Mouse (Mus musculus) CD8-positive naive resting alpha-beta T cell, adult 2 months (primary cell): ENCODE measurements around the gene Kcnj10.

Experiments
- DNase-seq, 2 experiments: peaks; one replicate each; pipeline ENCODE4 v3.0.0; 2022; ENCODE audit warnings: low read depth in 2 of 2, low spot score in 2 of 2

The Kcnj10 gene

DNA sequence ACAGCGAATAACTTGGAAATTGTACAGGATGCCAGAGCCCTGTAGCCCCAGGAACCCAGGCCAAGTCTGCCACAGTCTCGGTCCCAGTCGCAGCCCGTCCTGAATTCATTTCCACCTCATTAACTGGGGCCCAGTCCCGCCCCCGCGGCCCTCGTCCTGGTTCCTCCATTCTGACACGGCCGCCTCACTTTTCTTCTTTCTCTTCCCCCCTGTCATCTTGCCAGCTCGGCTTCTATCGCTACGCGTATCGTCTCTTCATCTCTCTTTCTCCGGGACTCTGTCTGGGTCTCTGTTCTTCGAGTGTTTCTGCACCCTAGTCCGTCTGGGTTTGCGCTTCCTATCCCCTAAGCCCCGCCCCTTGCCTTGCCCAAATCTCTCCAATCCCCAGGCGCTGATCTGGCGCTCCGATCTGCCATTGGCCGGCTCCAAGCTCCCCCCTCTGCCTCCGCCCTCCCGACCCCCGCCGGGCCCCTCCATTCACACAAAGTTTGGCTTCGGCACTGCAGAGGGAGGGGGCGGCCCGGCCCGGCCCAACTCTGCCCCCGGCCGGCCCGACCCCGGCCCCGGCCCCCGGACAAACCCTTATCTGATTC lies at the start of gene Kcnj10:
TSS of gene Kcnj10 (plus strand) at position 482 of the 593 bp plus-strand sequence.
- peak; percentile 27 to 53 for DNase-seq

DNA sequence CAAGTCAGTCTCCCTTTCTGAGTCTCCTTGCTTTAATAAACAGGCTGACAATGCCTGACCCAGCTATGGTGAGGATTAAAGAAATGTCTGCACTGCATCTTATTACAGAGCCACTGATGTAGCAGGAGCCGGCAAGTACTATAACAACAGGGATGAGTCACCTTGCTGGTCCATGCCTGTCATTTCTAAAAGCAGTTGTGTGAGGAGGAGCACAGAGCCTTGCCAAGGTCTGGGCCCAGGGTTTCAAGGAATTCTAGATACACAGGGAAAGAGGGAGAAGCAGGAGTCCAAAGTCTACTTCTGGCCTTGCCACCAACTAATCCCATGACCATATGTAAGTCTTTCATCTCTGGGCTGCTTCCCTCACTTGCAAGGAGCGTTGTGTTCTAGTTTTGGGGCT lies 48.1 kb upstream of the Kcnj10 start:
- no peak for DNase-seq

DNA sequence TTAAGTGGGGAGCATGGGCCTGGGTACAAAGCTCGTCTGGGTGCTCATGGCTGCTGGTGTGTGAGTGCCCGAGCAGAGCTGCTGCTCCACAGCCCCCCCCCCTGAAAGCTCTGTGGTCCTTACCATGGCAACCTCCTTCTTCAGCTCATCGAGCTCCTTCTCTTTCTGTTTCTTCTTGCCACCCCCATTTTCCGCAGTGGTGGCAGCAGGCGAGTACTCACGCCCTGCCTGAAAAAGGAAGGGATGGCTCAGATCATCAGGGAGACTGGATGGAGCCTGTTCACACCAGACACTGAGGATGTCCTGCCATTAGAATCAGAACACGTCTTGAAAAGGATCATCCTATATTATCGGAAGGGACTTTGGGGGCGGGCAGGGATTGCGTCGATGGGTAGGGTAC lies 47.6 kb upstream of the Kcnj10 start:
- no peak for DNase-seq

DNA sequence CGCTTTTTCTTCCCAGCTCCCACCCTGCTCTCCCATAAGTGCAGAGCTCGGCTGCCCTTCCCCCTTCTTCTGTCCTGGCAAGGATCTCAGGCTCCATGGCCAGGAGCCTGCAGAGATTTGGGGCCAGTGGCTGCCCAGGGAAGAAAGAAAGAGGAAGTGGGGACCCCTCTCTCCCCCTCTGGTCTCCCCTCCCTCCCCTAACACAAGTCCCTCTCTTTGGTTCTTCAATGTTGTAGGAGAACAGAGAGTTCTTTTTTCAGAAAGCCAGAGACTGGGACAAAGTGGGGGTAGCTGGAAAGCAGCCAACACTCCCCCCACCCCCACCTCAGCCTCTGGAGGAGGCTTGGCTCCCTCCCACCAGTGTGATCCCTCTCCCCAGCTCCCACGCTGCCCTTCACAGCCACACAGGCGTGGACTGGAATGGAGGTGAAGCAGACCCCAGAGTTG lies 45.2 kb upstream of the Kcnj10 start:
- no peak for DNase-seq

DNA sequence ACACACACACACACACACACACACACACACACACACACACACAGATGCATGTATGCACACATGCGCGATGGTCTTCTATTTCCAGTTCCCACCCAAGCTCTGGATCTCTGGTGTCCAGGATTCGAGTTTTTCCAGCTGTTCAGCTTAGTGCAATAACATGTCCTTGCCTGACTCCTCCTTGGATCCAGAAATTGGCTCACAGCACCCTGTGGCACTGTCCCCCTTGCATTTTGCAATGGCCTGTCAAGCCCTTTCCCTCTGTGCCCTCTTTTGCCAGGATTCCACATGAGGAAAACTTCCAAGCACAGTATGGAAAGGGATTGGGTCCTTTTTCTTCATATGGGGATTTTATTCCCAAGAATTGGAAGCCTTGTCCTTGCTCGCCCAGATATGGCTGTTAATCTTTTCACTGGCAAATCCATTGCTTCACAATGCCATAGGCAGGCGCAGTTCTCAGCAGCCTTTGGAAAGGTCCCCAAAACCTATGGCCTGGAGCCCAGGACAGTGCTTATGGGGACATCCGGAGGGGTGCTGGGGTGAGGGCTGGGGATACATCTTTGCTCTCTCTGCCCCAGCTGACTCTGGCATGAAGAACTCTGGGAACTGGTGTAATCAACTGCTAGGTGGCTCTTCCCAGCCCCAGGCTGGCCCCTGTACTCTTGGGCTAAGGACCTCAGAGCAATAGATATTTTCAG lies 44.0 kb upstream of the Kcnj10 start:
- DNase-seq, result no peak

DNA sequence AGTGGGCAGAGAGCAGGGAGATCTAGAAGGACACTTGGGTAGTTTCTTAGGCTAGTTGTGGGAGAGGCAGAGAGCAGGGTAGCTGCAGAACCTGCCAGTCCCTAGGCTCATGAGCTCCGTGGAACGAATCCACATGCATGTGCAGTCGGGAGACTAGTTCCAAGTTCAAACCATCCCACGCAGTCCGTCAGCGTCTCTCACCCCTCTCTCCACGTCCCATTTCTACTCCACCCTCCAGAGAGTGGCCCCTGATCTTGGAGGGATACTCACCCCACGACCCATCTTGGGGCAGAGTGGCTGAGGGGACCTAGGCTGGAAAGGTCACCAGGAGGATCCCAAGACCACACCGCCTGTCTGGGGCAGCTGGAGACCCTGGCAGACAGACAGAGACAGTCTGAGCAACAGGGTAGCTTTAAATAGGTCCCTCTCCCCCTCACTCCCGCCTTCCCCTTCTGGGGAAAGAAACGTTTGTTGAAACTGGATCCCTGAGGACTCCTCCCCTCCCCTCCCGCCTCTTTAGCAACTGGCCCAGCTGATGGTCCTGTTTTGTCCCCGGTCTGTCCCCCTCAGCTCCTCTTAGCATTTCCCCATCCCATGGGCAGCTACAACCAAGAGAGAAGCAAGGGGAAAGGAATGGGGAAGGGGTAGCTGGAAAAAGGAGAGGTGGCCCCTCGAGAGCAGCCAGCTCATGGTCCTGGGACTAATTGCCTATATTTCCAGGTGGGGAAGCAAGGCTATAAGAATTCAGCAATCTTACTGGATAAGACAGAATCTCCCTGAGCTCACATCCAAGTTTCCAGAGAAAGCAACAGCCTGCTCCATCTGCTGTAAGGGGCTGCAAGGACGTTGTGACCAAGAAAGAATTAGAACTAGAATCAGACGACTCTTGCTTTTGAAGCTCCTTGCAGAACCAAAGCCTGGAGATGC lies 43.1 kb upstream of the Kcnj10 start, which contains the start of gene Atp1a2:
TSS of gene Atp1a2 (minus strand) at position 454 of the 927 bp plus-strand sequence.
- no peak for DNase-seq

DNA sequence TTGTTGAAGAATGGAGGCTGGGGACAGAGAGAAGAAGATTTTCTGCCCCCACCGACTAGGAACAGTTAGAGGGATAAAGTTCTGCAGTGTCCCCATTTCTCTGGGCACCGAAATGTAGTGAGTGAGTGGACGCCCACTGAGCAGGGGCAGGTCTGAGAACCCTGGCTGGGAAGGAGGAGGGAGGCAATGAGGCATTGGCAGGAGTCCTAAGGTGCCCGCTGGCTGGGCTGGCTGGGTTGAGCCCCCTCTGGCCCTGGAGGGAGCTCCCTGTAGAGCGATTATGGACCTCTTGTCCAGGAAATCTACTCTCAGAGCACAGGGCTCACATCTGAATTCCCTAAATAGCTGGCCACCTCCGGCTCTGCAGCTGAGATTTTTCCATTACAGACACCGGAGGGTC lies 41.5 kb upstream of the Kcnj10 start:
- DNase-seq, result no peak

DNA sequence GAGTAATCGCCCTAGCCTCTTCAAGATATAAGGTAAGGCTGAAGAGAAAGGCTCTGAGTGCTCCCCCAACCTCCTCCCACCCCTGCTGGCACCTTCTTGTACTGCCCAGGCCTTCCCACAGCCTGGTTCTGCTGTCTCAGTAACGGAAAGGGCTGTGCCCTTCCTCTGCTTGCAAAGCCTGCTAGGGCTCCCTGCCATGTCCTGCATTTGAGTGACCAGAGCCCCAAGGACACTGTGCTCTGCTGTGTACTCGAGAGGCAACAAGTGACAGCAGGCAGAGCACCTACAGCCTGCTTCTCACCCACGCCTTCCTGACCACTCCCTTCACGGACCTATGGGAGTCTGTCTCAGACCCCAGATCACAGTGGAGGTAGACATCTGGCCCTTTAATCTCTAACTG lies 40.8 kb upstream of the Kcnj10 start:
- no peak for DNase-seq

DNA sequence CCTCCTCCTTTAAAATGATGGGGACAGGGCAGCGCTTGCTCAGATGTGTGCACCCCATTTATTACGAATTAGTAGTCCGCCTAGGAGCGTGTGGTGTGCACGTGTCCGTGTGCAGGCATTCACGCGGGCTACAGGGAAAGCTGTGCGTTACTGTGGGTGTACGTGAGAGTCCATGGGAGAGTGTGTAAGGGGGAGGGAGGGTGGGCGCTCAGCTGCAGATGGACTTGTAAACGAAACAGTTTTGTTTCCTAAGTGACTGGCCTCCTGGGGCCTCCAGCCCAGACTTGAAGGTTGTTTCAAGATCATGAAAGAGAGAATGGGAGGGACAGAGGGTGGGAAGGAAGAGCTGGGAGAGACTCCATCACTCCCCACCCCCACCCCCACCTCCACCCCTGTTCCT lies 39.8 kb upstream of the Kcnj10 start:
- DNase-seq, result no peak

DNA sequence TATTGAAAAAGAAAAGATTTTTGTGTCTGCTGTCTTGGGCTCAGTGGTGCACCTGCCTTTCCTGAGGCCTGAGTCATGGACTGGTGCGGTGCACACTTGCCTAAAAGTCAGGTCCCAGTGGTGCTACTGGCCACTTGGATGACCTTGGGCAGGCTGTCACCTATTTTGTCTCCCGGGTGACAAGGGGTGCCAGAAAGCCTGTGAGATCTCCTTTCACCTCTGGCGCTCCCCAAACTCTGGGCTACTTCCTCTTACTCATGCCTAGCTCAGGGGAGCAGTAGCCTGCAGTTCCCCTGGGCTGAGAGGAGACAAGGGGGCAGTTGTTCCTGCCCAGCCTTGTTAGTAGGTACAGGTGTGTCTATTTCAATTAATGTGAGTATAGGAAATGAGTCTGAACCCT lies 38.7 kb upstream of the Kcnj10 start:
- DNase-seq, result no peak

DNA sequence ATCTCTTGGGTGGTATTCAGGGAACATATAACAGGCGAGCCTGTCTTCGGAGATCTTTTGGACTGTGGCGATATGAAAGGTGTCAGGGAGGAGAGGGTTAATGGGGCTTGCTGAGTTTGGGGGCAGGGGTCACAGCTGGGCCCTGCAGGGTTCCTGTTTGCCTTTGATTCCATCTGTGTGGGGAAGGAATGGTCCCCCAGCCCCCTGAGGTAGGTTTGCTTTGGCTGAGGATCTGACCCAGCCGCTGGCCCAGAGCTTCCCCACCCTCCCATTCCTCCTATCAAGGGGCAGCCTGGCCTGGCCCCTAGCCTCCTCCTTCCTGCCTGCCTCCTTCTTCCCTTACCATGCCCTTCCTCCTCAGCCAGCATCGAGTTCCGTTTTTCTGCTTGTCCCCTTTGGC lies 38.2 kb upstream of the Kcnj10 start:
- no peak for DNase-seq

DNA sequence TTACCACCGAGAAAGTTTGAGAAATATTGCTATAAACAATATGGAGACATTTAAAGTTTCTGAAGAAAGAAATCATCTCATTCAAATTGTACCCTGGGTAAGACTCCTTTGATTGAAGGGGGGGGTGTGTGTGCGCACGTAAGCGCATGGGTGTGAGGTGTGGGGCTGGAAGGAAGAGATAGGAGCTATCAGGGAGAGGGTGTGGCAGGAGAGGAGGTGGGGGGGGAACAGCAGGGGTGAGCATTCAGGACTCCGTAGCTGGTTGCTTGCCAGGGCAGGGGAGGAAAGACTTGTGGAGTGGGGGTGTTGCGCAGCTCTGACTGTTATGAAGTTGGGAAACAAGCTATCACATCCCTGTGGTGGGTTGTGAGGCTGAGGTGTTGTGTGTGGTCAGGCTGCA lies 36.6 kb upstream of the Kcnj10 start:
- no peak for DNase-seq

DNA sequence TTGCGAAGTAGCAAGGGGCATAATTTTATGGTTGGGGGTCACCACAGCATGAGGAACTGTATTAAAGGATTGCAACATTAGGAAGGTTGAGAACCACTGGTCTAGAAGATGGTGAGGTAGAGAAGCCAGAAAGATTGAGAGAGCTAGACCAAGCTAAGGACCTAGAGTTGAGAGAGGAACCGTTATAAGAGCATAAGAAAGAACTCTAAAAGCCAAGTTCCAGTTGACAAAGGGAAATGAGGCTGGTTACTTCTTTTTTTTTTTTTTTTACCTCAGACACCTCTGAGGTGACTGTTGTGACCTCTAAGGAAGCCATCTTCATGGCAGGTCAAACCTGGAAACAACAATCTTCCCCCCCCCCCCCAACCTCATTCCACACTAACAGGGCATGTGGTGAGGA lies 35.9 kb upstream of the Kcnj10 start:
- DNase-seq, result no peak

DNA sequence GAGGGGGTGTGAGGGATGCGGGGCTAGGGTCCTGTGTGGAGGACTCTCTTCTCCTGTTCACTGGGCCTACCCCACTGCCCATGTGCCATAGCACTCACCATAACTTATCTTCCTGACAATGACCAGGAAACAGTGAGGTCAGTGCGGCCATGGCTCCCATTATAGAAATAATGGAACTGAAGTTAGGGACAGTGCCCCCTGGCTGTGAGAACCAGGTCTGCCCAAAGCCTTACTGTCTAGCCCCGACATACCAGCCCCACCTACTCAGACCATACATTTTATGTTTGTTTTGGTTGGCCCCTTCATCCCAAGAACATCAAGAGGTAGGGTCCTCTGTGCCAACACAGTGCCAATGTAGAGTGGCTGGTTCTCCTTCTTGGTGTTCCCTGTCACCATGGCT lies 35.4 kb upstream of the Kcnj10 start:
- no peak for DNase-seq

DNA sequence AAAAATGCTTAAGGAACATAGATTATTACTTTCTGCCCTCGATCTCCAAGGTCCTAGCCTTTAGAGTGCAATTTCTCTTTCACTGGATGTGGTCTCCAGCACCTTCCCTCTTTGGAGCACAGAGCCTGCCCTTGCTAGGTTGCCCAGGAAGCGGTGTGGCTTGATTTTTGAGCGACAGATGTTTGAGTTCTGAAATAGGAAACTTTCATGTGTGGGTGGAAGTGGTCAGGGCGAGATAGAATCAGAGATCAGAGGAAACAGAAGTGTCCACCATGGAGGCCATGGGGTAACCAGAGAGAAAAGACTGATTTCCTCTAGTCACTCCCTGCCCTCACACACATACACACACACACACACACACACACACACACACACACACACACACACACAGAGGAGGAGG lies 34.8 kb upstream of the Kcnj10 start:
- no peak for DNase-seq

DNA sequence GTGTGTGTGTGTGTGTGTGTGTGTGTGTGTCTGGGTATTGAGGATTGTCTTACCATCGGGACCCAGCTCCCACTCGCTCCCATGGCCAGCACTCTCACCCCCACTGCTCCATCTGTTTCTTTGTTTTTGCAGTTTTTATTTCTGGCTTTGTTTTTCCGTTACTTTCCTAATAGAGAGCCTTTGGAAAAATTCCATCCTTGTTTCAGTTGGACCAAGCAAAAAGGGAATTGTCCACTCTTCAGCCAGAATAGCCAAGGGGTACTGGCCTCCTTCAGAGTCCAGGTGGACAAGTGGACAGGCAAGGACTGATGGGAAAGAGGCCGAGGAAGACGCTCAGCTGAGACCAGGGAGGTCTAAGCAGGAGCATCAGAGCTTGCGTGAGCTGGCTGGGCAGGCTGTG lies 34.1 kb upstream of the Kcnj10 start:
- no peak for DNase-seq

DNA sequence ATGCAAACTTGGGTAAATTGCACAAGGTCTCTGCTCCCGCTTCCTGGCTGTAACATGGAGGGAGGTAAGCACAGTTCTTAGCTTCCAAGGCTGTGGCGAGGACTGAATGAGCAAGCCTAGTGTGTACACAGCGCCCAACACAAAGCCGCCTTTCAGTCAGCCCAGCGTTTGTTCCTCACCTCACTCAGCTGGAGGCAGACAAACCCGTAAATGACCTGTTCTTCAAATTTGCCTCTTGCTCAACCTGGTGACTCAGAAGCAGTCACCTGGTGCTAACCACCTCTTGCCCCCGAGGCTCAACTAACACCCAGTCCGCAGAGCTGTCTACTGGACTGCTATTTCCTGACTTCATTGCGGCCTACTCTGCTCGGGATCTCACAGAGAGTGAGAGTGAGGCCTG lies 33.1 kb upstream of the Kcnj10 start:
- DNase-seq, result no peak

DNA sequence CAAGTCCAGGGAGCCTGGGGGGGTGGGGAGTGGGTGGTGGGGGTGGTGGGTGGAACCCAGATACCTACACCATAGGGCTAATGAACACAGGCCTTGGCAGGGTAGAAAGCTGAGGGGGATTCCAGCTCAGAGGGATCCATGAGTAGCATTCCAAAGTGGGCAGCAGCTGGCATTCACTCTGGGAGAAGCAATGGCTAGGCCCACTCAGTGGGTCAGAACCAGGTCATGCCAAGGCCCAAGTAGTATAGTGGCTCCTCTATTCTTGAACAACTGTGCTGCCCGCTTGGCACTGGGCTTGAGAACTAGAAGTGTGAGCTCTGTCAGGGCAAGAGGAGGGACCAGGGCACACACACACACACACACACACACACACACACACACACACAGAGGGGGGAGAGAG lies 32.6 kb upstream of the Kcnj10 start:
- DNase-seq, result no peak

DNA sequence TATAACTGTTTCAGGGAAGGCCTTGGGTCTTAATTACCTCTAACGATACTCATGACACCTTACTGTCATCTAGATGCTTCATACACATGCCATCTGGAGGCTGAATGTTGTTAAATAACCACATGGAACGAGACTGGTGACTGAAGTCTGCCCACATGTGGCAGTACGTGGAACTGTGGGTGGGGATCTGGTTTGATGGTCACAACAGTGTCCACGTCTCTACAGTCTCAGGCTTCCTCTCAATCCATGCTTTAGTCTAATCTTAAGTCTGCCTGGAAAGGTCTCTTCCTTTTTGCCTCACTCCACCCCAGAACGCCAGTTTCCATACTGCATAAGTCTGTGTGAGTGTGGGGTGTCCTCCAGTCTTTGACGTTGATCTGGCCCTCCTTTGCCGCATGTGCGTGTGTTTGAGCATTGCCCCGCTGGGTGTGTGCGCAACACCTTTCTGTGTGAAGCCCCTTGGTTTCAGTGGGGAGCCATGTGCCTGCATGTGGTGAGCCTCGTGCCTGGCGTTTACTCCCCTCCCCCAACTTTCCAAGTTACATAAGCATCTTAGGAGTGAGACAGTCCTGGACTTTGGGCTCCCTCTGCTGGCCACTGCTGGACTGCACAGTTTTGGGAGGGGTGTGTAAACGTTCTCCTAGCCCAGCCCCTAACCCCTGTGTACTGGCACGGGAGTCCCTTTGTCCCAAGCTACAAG lies 31.2 kb upstream of the Kcnj10 start:
- peak; percentile 81 to 89 for DNase-seq

DNA sequence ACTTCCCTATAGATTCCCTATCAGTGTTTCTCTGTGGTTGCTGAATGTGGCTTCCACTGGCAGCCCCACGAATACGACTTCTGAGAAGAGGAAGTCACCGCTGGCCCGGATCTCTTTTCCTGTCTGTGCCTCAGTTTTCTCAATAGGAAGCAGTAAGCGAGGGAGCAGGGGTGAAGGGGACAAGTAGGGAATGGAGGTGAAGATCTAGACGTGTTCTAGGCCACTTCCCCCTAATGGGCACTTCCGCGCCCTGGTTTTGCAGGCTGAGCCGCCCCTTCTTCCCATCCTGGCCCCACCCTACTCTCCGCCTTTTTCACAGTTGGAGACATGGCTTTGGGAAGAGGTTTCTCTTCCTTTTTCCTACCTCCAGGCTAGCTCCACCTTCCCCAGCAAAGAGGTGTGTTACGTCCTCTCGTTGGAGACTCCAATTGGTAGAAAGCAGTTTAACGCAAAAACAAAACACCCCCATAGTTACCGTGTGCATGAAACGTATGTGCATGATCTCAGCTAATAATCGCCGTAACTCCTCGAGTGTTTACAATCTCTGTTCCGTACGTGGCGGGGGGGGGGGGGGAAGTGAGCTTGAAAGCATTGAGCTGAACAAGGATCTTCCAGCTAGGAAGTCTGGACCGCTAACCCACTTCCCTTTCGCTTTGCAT lies 29.6 kb upstream of the Kcnj10 start:
- DNase-seq, result peak in 1 of 2 experiments; percentile 30
